Mouse (Mus musculus) lung, embryonic 15.5 days (tissue): ENCODE measurements at regions not wholly inside any gene's neighbourhood (a gene's known extent, or its start where the extent isn't known, plus 50 kb on each side); places are given as distances from the start of the nearest gene placed in this dataset.

Experiments
- ATAC-seq: fragments of 200-750 bp; cut with Nextera tagmentation; 2 replicates; pipeline ENCODE4 v1.8.0; 2017; ENCODE audit warnings: moderate number of reproducible peaks, borderline replicate concordance; ENCODE audit not compliant: low FRiP score, low TSS enrichment; ENCODE audit errors: extremely low read depth
- H3K27ac ChIP-seq: fragments of 300-500 bp; sonication (generic); 2 replicates; pipeline ENCODE4 v1.5.1; 2015; ENCODE audit warnings: moderate library complexity, mild to moderate bottlenecking, inconsistent platforms
- H3K27me3 ChIP-seq: fragments of 300-500 bp; sonication (generic); 2 replicates; pipeline ENCODE4 v1.6.1; 2015; ENCODE audit warnings: inconsistent platforms
- H3K36me3 ChIP-seq: fragments of 300-500 bp; sonication (generic); 2 replicates; pipeline ENCODE4 v1.6.1; 2015; ENCODE audit warnings: inconsistent platforms
- H3K4me1 ChIP-seq: fragments of 300-500 bp; sonication (generic); 2 replicates; pipeline ENCODE4 v1.6.1; 2015; ENCODE audit warnings: inconsistent platforms
- H3K4me2 ChIP-seq: fragments of 300-500 bp; sonication (generic); 2 replicates; pipeline ENCODE4 v1.6.1; 2015; ENCODE audit warnings: inconsistent platforms, mild to moderate bottlenecking, moderate library complexity
- H3K4me3 ChIP-seq: fragments of 300-500 bp; sonication (generic); 2 replicates; pipeline ENCODE4 v1.5.1; 2015; ENCODE audit warnings: mild to moderate bottlenecking, inconsistent platforms
- H3K9ac ChIP-seq: fragments of 300-500 bp; sonication (generic); 2 replicates; pipeline ENCODE4 v1.6.1; 2015; ENCODE audit warnings: inconsistent platforms
- H3K9me3 ChIP-seq: fragments of 300-500 bp; sonication (generic); 2 replicates; pipeline ENCODE4 v1.6.1; 2016; ENCODE audit warnings: inconsistent platforms
- WGBS: fragments of 180-500 bp; shearing (Covaris S2); methylation state at CpG from one replicate; pipeline ENCODE4 v1.1.7; 2015; 5-methylcytosine and 5-hydroxymethylcytosine counted together

- H3K4me2 ChIP-seq, result no peak overlapping the region
- H3K4me1 ChIP-seq, result no peaks in the 10 kb centered on the region
- H3K9ac ChIP-seq, result no peak overlapping the region
- no peaks in the 10 kb centered on the region for H3K27me3 ChIP-seq
- 72% methylated on average over 6 of the region's 6 CpGs for WGBS
- no peaks in the 10 kb centered on the region for H3K9me3 ChIP-seq
- ATAC-seq, result no peak
- no peaks in the 10 kb centered on the region for H3K36me3 ChIP-seq
- no peak overlapping the region for H3K27ac ChIP-seq
- H3K4me3 ChIP-seq, result no peak overlapping the region
Measured at GRCm38 (mm10) chr2:137204274-137204850, 87.9 kb upstream of the Jag1 start.

DNA sequence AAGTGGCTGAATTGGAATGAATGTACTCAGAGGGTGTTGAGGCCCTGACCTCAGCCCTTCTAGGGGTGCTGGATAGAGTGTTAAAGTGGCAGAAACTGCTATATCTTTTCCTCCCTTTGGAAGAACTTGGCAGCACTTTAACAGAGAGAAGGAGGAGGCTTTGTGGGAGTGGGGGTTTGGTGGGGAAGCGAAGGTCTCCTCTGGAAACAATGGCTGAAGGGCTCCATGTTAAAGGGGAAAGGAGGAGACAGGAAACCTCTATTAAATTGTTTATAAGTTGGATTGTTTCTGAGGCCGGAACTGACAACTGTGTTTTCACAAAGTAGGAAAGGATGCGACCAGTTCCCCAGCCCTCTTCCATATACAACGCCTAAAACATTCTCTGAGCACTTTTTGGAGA lies 83.7 kb upstream of the Jag1 start:
- Histone ChIP-seq H3K4me1 (no peaks in the 10 kb centered on the region), H3K27ac (no peak overlapping the region), H3K4me3 (no peak overlapping the region), H3K27me3 (no peaks in the 10 kb centered on the region), H3K9me3 (no peaks in the 10 kb centered on the region), H3K9ac (no peak overlapping the region), H3K36me3 (no peaks in the 10 kb centered on the region), H3K4me2 (no peak overlapping the region)
- WGBS, result 58% methylated on average over 4 of the region's 4 CpGs
- no peak; the same call in 1 of the 2 replicates for ATAC-seq

GRCm38 (mm10) chr2:137192183-137192582 lies 75.7 kb upstream of the Jag1 start:
- H3K4me1 ChIP-seq, result 0 out of 2 replicates have a peak, but pooled peaks cover 4% of the 10 kb centered on the region
- H3K27ac ChIP-seq, result no peak overlapping the region
- no peaks in the 10 kb centered on the region for H3K36me3 ChIP-seq
- no peak overlapping the region for H3K4me2 ChIP-seq
- H3K27me3 ChIP-seq, result no peaks in the 10 kb centered on the region
- no peak overlapping the region for H3K9ac ChIP-seq
- no peak for ATAC-seq
- no peak overlapping the region for H3K4me3 ChIP-seq
- WGBS, result 14% methylated on average over 7 of the region's 7 CpGs
- no peaks in the 10 kb centered on the region for H3K9me3 ChIP-seq

DNA sequence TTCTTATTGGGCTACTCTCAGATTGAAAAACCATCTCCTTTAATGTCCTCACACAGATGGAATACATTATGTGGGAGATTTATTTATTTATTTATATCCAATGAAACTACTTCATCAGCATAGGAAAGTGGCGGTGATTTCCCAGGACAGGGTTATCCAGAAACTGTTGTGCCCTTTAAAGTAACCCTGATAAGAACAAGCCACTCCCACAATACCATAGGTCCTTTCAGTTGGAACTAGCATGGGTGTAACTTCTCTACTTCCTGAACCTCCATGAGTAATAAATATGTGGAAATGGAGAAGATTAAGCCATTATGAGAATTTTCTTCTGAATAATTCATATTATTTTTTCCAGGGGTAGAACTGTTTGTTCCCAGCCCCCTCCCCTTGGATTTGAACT lies 52.7 kb upstream of the Jag1 start:
- Histone ChIP-seq H3K4me3 (no peak overlapping the region), H3K27me3 (no peaks in the 10 kb centered on the region), H3K4me2 (no peak overlapping the region), H3K9ac (no peak overlapping the region), H3K36me3 (no peaks in the 10 kb centered on the region), H3K27ac (no peak overlapping the region), H3K9me3 (no peaks in the 10 kb centered on the region), H3K4me1 (peaks cover 7% of the 10 kb centered on the region; the same call in 1 of the 2 replicates)
- ATAC-seq, result no peak
- WGBS, result 87% methylated on average over 1 of the region's 1 CpGs

- H3K4me3 ChIP-seq, result no peak overlapping the region
- no peak overlapping the region for H3K9ac ChIP-seq
- H3K4me2 ChIP-seq, result no peak overlapping the region
- H3K9me3 ChIP-seq, result no peaks in the 10 kb centered on the region
- no peaks in the 10 kb centered on the region for H3K36me3 ChIP-seq
- H3K27ac ChIP-seq, result no peak overlapping the region
- H3K27me3 ChIP-seq, result no peaks in the 10 kb centered on the region
- no peak for ATAC-seq
- 63% methylated on average over 3 of the region's 3 CpGs for WGBS
- peaks cover 9% of the 10 kb centered on the region; the same call in 1 of the 2 replicates for H3K4me1 ChIP-seq
Measured at GRCm38 (mm10) chr2:137168626-137169025, 52.2 kb upstream of the Jag1 start.
